Mouse (Mus musculus) CD4-positive naive resting alpha-beta T cell, adult 57 days (primary cell): Measurements from ENCODE around the gene Olfr905. TPM values are rescaled to one million over a fixed set of nuclear protein-coding genes. Genes with fewer than 3 reads are reported as not detected.

Experiments used
- total RNA-seq: library from RNA; stranded (reverse); gene quantifications from one replicate; pipeline ENCODE4 v1.2.4, GENCODE M21; 2023

Olfr905 gene
- 0.12 TPM for total RNA-seq

GRCm38 (mm10) chr9:38470807-38471206, at the start of gene Olfr905:
Gene Olfr905, plus strand, starts transcription at chr9:38471107.

GRCm38 (mm10) chr9:38429155-38429554, 41.8 kb upstream of the Olfr905 start, which contains the start of gene Olfr901:
Gene Olfr901, plus strand, starts transcription at chr9:38429455.

GRCm38 (mm10) chr9:38447352-38447751, 23.6 kb upstream of the Olfr905 start, which contains the start of gene Olfr902:
Gene Olfr902, plus strand, starts transcription at chr9:38447652.

DNA sequence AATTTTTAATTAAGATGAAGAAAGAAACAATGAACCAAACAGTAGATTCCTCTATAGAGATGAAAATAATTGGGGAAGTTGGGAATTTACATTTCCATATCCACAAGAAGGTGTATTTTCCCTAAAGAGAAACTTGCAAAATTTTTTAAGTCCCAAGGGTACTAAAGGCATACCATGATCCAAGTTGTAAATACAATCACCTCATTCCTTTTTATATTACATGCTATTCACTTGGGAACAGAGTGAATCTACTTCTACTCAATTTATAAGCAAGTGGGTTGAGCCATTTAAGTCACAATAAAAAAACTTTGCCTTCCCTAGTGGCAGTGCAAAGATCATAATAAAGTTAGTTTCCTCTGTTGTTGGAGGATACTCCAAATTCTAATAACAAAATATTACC, 8.1 kb upstream of the Olfr905 start, which contains the start of gene Olfr904:
Gene Olfr904, plus strand, starts transcription at position 301 of the 400 bp plus-strand sequence.

GRCm38 (mm10) chr9:38486785-38487184, 15.9 kb downstream of the Olfr905 start, which contains the start of gene Olfr906:
Gene Olfr906, plus strand, starts transcription at chr9:38487085.

GRCm38 (mm10) chr9:38495501-38495900, 24.6 kb downstream of the Olfr905 start, which contains the start of gene Olfr907:
Gene Olfr907, plus strand, starts transcription at chr9:38495801.

GRCm38 (mm10) chr9:38521280-38521679, 50.4 kb downstream of the Olfr905 start, which contains the start of gene Olfr911-ps1:
Gene Olfr911-ps1, plus strand, starts transcription at chr9:38521580.

Other genes starting within 250 kb of the Olfr905 start
- not detected for gene Olfr143, start 218.3 kb upstream of the Olfr905 start, total RNA-seq
- gene Olfr895, start 203.3 kb upstream of the Olfr905 start, total RNA-seq, result not detected
- not detected for gene Olfr896-ps1, start 180.0 kb upstream of the Olfr905 start, total RNA-seq
- gene Olfr25, start 142.0 kb upstream of the Olfr905 start, total RNA-seq, result not detected
- gene Olfr898, start 122.7 kb upstream of the Olfr905 start, total RNA-seq, result not detected
- gene Olfr250, start 104.2 kb upstream of the Olfr905 start, total RNA-seq, result not detected
- not detected for gene Olfr251, start 94.0 kb upstream of the Olfr905 start, total RNA-seq
- gene Olfr147, start 69.4 kb upstream of the Olfr905 start, total RNA-seq, result not detected
- not detected for gene Olfr901, start 41.7 kb upstream of the Olfr905 start, total RNA-seq
- not detected for gene Olfr902, start 23.5 kb upstream of the Olfr905 start, total RNA-seq
- gene Olfr904, start 8.0 kb upstream of the Olfr905 start, total RNA-seq, result not detected
- not detected for gene Olfr906, start 16.0 kb downstream of the Olfr905 start, total RNA-seq
- not detected for gene Olfr907, start 24.7 kb downstream of the Olfr905 start, total RNA-seq
- not detected for gene Olfr911-ps1, start 50.5 kb downstream of the Olfr905 start, total RNA-seq
- not detected for gene Olfr910, start 66.7 kb downstream of the Olfr905 start, total RNA-seq
- not detected for gene Olfr912, start 109.1 kb downstream of the Olfr905 start, total RNA-seq
- gene Olfr913, start 121.7 kb downstream of the Olfr905 start, total RNA-seq, result not detected
- not detected for gene Olfr914, start 134.0 kb downstream of the Olfr905 start, total RNA-seq
- gene Olfr916, start 188.8 kb downstream of the Olfr905 start, total RNA-seq, result not detected
- gene Olfr917, start 194.7 kb downstream of the Olfr905 start, total RNA-seq, result not detected
- gene Olfr918, start 203.5 kb downstream of the Olfr905 start, total RNA-seq, result not detected
- gene Olfr919, start 232.6 kb downstream of the Olfr905 start, total RNA-seq, result not detected
- 6.6 TPM for gene Vwa5a, start 247.2 kb downstream of the Olfr905 start, total RNA-seq